Mouse (Mus musculus) hindbrain, embryonic 12.5 days (tissue): ENCODE data around the gene Olfr459. TPM values are rescaled to one million over a fixed set of nuclear protein-coding genes. Genes with fewer than 3 reads are reported as not detected.

Experiments used
- ATAC-seq: fragments of 200-750 bp; cut with Nextera tagmentation; 2 replicates; pipeline ENCODE4 v1.8.0; 2017; ENCODE audit warnings: moderate TSS enrichment; ENCODE audit not compliant: low FRiP score
- H3K27ac ChIP-seq: fragments of 300-500 bp; sonication (generic); 2 replicates; pipeline ENCODE4 v1.5.1; 2016; ENCODE audit warnings: mild to moderate bottlenecking
- H3K27me3 ChIP-seq: fragments of 300-500 bp; sonication (generic); 2 replicates; pipeline ENCODE4 v1.6.1; 2016; ENCODE audit warnings: mild to moderate bottlenecking
- H3K36me3 ChIP-seq: fragments of 300-500 bp; sonication (generic); 2 replicates; pipeline ENCODE4 v1.6.1; 2016; ENCODE audit warnings: mild to moderate bottlenecking
- H3K4me1 ChIP-seq: fragments of 300-500 bp; sonication (generic); 2 replicates; pipeline ENCODE4 v1.6.1; 2016
- H3K4me2 ChIP-seq: fragments of 300-500 bp; sonication (generic); replicated peaks from 2 replicates; pipeline ENCODE4 v1.6.1; 2016; ENCODE audit warnings: mild to moderate bottlenecking
- H3K4me3 ChIP-seq: fragments of 300-500 bp; sonication (generic); 2 replicates; pipeline ENCODE4 v1.5.1; 2016; ENCODE audit warnings: mild to moderate bottlenecking
- H3K9ac ChIP-seq: fragments of 300-500 bp; sonication (generic); 2 replicates; pipeline ENCODE4 v1.6.1; 2016; ENCODE audit warnings: mild to moderate bottlenecking, moderate library complexity
- H3K9me3 ChIP-seq: fragments of 300-500 bp; sonication (generic); replicated peaks from 2 replicates; pipeline ENCODE4 v1.6.1; 2016; ENCODE audit warnings: mild to moderate bottlenecking
- WGBS: fragments of 180-500 bp; shearing (Covaris S2); methylation state at CpG from one replicate; pipeline ENCODE4 v1.1.7; 2016; 5-methylcytosine and 5-hydroxymethylcytosine counted together
- polyA plus RNA-seq: library from polyadenylated mRNA; unstranded; fragments of >200 nt; fragmentation: Nextera tagmentation; extraction: Ambion mirVana; gene quantifications from 2 replicates; pipeline ENCODE4 v1.2.1, GENCODE M21; 2016

The Olfr459 gene
- polyA plus RNA-seq, 1 experiment from 2014 or later = not detected

- Histone ChIP-seq H3K4me2 (no peak overlapping the region), H3K27me3 (no peaks in the 10 kb centered on the region), H3K4me1 (no peaks in the 10 kb centered on the region), H3K27ac (no peak overlapping the region), H3K9me3 (no peaks in the 10 kb centered on the region), H3K9ac (no peak overlapping the region), H3K36me3 (no peaks in the 10 kb centered on the region), H3K4me3 (no peak overlapping the region)
- ATAC-seq = no peak
Observed at GRCm38 (mm10) chr6:41741101-41741500, 33.9 kb downstream of the Olfr459 start.

GRCm38 (mm10) chr6:41734719-41735470, 40.1 kb downstream of the Olfr459 start:
- Histone ChIP-seq H3K36me3 (no peaks in the 10 kb centered on the region), H3K27me3 (no peaks in the 10 kb centered on the region), H3K9me3 (no peaks in the 10 kb centered on the region), H3K9ac (no peak overlapping the region), H3K4me1 (no peaks in the 10 kb centered on the region), H3K27ac (no peak overlapping the region), H3K4me2 (no peak overlapping the region), H3K4me3 (no peak overlapping the region)
- ATAC-seq = no peak
- WGBS = 88% methylated on average over 5 of the region's 5 CpGs

GRCm38 (mm10) chr6:41727989-41728609, 46.9 kb downstream of the Olfr459 start:
- ATAC-seq = no peak
- no peaks in the 10 kb centered on the region for H3K36me3 ChIP-seq
- 100% methylated on average over 1 of the region's 1 CpGs for WGBS
- no peak overlapping the region for H3K27ac ChIP-seq
- no peaks in the 10 kb centered on the region for H3K9me3 ChIP-seq
- H3K4me1 ChIP-seq = no peaks in the 10 kb centered on the region
- no peak overlapping the region for H3K4me3 ChIP-seq
- no peak overlapping the region for H3K9ac ChIP-seq
- H3K27me3 ChIP-seq = no peaks in the 10 kb centered on the region
- no peak overlapping the region for H3K4me2 ChIP-seq

DNA sequence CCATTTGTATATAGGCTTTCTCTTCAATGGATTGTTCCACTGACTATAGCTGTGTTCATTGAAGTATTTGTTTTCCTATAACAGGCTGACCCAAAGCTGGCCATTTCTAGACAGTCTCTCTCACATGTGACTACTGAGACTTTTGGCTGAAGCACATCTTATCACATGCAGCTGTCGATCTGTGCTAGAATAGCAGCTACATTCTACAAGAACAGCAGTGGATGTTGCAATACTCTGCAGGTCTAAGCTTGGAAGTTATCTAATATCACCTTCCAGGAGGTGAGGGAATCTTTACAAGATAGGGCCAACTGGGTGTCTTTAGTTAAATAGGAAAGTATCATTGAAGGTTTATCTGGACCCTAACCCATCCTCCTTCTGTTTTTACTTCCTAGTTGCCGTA, 53.5 kb downstream of the Olfr459 start:
- no peak overlapping the region for H3K9ac ChIP-seq
- H3K9me3 ChIP-seq = no peaks in the 10 kb centered on the region
- no peaks in the 10 kb centered on the region for H3K36me3 ChIP-seq
- no peak overlapping the region for H3K4me3 ChIP-seq
- H3K27me3 ChIP-seq = no peaks in the 10 kb centered on the region
- 86% methylated on average over 2 of the region's 2 CpGs for WGBS
- no peaks in the 10 kb centered on the region for H3K4me1 ChIP-seq
- H3K27ac ChIP-seq = no peak overlapping the region
- ATAC-seq = no peak
- H3K4me2 ChIP-seq = no peak overlapping the region

Other genes starting within 250 kb of the Olfr459 start
- 25.8 and 28.1 TPM in 2 replicates for gene Ephb6, start 169.7 kb downstream of the Olfr459 start, polyA plus RNA-seq
- 0.62 and 1.1 TPM in 2 replicates for gene Trpv6, start 138.8 kb downstream of the Olfr459 start, polyA plus RNA-seq
- gene Trpv5, start 94.4 kb downstream of the Olfr459 start, polyA plus RNA-seq = not detected in 2 replicates
- not detected in 2 replicates for gene Llcfc1, start 90.7 kb downstream of the Olfr459 start, polyA plus RNA-seq
- gene Kel, start 70.8 kb downstream of the Olfr459 start, polyA plus RNA-seq = 9.0 and 9.7 TPM in 2 replicates
- not detected in 2 replicates for gene Pip, start 72.4 kb upstream of the Olfr459 start, polyA plus RNA-seq
- not detected in 2 replicates for gene Sval2, start 77.8 kb upstream of the Olfr459 start, polyA plus RNA-seq
- not detected in 2 replicates for gene Sval1, start 176.5 kb upstream of the Olfr459 start, polyA plus RNA-seq
- not detected in 2 replicates for gene Sval3, start 193.0 kb upstream of the Olfr459 start, polyA plus RNA-seq